Mouse (Mus musculus): Measurements from ENCODE around the gene Mc3r. TPM values are rescaled to one million over a fixed set of nuclear protein-coding genes. Genes with fewer than 3 reads are reported as not detected.

Mc3r gene
- polyA plus RNA-seq, 1 experiment from 2014 or later = not detected

DNA sequence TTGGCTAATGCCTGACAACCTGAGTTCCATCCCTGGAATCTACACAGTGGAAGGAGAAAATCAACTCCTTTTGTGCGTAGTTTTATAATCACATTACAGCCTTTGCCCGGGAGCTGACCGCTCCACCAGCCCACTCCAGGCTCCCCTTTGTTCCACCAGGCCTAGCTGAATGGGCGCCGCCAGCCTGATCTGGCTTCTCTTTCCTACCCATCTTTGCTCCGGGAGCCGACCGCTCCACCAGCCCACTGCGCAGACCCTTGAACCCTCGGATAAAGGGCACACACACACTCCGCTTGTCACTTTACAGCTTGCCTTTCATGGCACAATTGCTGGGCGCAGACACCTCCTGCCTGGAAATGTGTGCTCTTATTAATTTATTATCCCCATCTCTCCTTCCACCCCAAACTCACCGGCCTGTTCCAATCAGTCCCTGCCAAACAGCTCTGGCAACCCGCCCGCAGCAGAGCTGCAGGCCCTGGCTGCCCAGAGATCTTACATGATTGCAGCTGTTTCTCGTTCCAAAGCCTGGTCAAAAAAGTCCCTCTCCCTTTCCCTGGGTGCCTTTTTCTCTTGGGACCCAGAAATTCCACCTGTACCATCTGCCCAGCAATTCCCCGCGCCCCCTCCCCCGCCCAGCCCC is 33.9 kb downstream of the Mc3r start:
- Histone ChIP-seq H3K4me3 (ENCODE audit: low read depth, low read length) (no peak overlapping the region), H3K27me3 (ENCODE audit: control insufficient read depth, insufficient read depth, low read length) (no peaks in the 10 kb centered on the region), H3K9me3 (ENCODE audit: control insufficient read depth, low read length) (no peaks in the 10 kb centered on the region), H3K4me2 (ENCODE audit: low read depth, severe bottlenecking) (no peak overlapping the region), H3K9ac (ENCODE audit: low read length) (no peak overlapping the region), H3K4me1 (ENCODE audit: control insufficient read depth, insufficient read depth, low read length) (no peaks in the 10 kb centered on the region), H3K36me3 (ENCODE audit: control insufficient read depth, insufficient read depth, low read length) (no peaks in the 10 kb centered on the region), H3K27ac (replicated peaks; ENCODE audit: low read depth, low read length) (no peak overlapping the region)
- no peak for DNase-seq (ENCODE audit: low spot score)
- 77% methylated on average over 19 of the region's 19 CpGs for WGBS
- ATAC-seq (ENCODE audit: insufficient number of reproducible peaks, low FRiP score, low TSS enrichment, low read depth) = no peak

DNA sequence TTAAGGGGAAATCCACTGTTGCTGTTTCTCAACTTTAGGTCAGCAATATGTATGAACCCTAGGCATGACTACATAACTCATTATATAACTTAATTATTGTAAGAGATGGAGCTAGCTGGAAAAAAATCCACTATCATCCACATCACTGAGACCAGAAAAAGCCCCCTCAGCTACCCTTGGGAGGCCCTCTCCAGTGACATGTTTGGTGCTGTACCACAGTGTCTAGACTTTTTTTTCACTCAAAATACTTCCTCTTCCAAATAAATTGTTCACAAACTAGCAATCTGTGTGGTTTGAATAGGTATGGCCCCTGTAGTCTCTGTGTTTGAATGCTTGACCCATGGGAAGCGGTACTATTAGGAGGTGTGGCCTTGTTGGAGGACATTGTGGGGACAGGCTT is 39.4 kb downstream of the Mc3r start:
- Histone ChIP-seq H3K9ac (ENCODE audit: low read length) (no peak overlapping the region), H3K4me3 (ENCODE audit: low read depth, low read length) (no peak overlapping the region), H3K36me3 (ENCODE audit: control insufficient read depth, insufficient read depth, low read length) (no peaks in the 10 kb centered on the region), H3K27ac (replicated peaks; ENCODE audit: low read depth, low read length) (no peak overlapping the region), H3K4me1 (ENCODE audit: control insufficient read depth, insufficient read depth, low read length) (no peaks in the 10 kb centered on the region), H3K9me3 (ENCODE audit: control insufficient read depth, low read length) (no peaks in the 10 kb centered on the region), H3K27me3 (ENCODE audit: control insufficient read depth, insufficient read depth, low read length) (no peaks in the 10 kb centered on the region), H3K4me2 (ENCODE audit: low read depth, severe bottlenecking) (no peak overlapping the region)
- ATAC-seq (ENCODE audit: insufficient number of reproducible peaks, low FRiP score, low TSS enrichment, low read depth) (no peak), DNase-seq (ENCODE audit: low spot score) (no peak)
- WGBS = 97% methylated on average over 1 of the region's 1 CpGs

DNA sequence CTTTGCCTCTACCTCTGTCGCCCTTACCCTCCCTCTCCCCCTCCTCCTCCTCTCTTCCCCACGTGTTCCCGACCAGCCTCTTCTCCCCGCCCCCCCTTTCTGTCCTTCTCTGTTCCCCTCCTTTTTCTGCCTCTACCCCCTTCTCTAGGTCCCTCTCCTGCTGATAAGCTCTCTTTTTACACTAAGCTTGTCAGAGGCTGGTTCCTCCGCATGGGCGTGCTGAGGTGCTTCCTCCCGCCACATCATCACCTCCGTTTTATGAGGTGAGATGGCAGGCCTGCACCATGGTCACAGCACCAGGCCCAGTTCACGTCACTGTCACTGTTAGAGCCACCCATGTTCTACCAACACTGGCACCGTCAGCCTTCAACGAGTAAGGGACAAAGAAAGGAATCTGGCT is 40.7 kb downstream of the Mc3r start:
- Histone ChIP-seq H3K27ac (replicated peaks; ENCODE audit: low read depth, low read length) (no peak overlapping the region), H3K4me1 (ENCODE audit: control insufficient read depth, insufficient read depth, low read length) (no peaks in the 10 kb centered on the region), H3K4me2 (ENCODE audit: low read depth, severe bottlenecking) (no peak overlapping the region), H3K9ac (ENCODE audit: low read length) (no peak overlapping the region), H3K9me3 (ENCODE audit: control insufficient read depth, low read length) (no peaks in the 10 kb centered on the region), H3K27me3 (ENCODE audit: control insufficient read depth, insufficient read depth, low read length) (no peaks in the 10 kb centered on the region), H3K4me3 (ENCODE audit: low read depth, low read length) (no peak overlapping the region), H3K36me3 (ENCODE audit: control insufficient read depth, insufficient read depth, low read length) (no peaks in the 10 kb centered on the region)
- ATAC-seq (ENCODE audit: insufficient number of reproducible peaks, low FRiP score, low TSS enrichment, low read depth) = no peak
- WGBS = 28% methylated on average over 10 of the region's 11 CpGs
- DNase-seq (ENCODE audit: low spot score) = no peak

DNA sequence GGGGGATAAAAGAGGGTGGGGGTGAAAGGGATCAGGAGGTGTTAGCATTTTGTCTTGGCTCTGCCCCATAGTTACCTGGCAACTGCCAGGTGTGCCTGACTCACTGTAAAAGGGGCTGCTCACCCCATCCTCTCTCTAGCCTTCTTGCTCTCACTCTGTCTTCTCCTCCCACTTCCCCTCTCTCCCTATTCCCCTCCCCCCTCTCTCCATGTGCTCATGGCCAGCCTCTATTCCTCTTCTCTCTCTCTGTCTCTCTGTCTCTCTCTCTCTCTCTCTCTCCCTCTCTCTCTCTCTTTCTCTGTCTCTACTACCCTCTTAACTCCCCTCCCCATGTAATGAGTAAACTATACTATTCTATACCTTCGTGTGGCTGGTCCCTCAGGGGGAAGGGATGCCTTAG is 41.3 kb downstream of the Mc3r start:
- no peak for ATAC-seq (ENCODE audit: insufficient number of reproducible peaks, low FRiP score, low TSS enrichment, low read depth)

DNA sequence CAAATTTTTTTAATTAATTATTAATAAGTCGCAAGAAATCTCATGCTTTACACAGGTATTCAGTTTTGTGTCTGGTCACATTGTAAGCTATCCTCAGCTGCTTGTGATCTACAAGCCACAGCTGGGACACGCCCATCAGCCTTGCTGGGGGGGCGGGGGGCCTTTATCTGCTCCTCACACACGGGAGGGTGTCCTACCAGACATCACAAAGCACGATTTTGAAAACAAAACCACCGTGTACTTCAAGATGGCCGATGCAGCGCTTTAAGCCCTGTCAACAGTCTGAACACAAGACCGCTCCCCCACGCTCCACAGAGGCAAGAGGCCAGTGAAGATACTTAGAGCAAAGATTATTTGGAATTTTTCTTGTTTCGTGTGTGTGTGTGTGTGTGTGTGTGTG is 42.2 kb downstream of the Mc3r start:
- Histone ChIP-seq H3K4me3 (ENCODE audit: low read depth, low read length) (no peak overlapping the region), H3K27ac (replicated peaks; ENCODE audit: low read depth, low read length) (no peak overlapping the region), H3K9me3 (ENCODE audit: control insufficient read depth, low read length) (no peaks in the 10 kb centered on the region), H3K36me3 (ENCODE audit: control insufficient read depth, insufficient read depth, low read length) (no peaks in the 10 kb centered on the region), H3K9ac (ENCODE audit: low read length) (no peak overlapping the region), H3K27me3 (ENCODE audit: control insufficient read depth, insufficient read depth, low read length) (no peaks in the 10 kb centered on the region), H3K4me2 (ENCODE audit: low read depth, severe bottlenecking) (no peak overlapping the region), H3K4me1 (ENCODE audit: control insufficient read depth, insufficient read depth, low read length) (no peaks in the 10 kb centered on the region)
- WGBS = 91% methylated on average over 11 of the region's 11 CpGs
- ATAC-seq (ENCODE audit: insufficient number of reproducible peaks, low FRiP score, low TSS enrichment, low read depth) (no peak), DNase-seq (ENCODE audit: low spot score) (no peak)

More for the DNA sequence above, 41.3 kb downstream of the Mc3r start:
- Histone ChIP-seq H3K4me3 (ENCODE audit: low read depth, low read length) (no peak overlapping the region), H3K9ac (ENCODE audit: low read length) (no peak overlapping the region), H3K4me2 (ENCODE audit: low read depth, severe bottlenecking) (no peak overlapping the region), H3K9me3 (ENCODE audit: control insufficient read depth, low read length) (no peaks in the 10 kb centered on the region), H3K27me3 (ENCODE audit: control insufficient read depth, insufficient read depth, low read length) (no peaks in the 10 kb centered on the region), H3K27ac (replicated peaks; ENCODE audit: low read depth, low read length) (no peak overlapping the region), H3K36me3 (ENCODE audit: control insufficient read depth, insufficient read depth, low read length) (no peaks in the 10 kb centered on the region), H3K4me1 (ENCODE audit: control insufficient read depth, insufficient read depth, low read length) (no peaks in the 10 kb centered on the region)
- no peak for DNase-seq (ENCODE audit: low spot score)
- 28% methylated on average over 1 of the region's 1 CpGs for WGBS

DNA sequence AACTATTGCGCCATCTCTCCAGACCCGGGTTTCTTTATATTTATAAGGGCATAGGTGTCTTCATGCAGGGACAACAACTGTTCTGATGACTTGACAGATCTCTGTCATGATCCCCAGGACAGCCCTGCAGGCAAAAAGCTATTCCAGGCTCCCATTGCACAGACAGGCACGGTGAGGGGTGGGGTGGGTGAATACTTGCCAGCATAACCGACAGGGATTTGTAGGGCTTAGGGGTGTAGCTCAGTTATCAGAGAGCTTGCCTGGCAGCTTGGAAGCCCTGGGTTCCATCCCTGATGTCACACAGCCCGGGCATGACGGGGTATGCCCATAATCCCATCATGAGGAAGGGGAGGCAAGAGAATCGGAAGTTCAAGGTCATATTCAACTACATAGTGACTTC is 42.7 kb downstream of the Mc3r start:
- no peaks in the 10 kb centered on the region for H3K4me1 ChIP-seq (ENCODE audit: control insufficient read depth, insufficient read depth, low read length)
- H3K27me3 ChIP-seq (ENCODE audit: control insufficient read depth, insufficient read depth, low read length) = no peaks in the 10 kb centered on the region
- 89% methylated on average over 7 of the region's 7 CpGs for WGBS
- H3K27ac ChIP-seq (replicated peaks; ENCODE audit: low read depth, low read length) = no peak overlapping the region
- no peak for ATAC-seq (ENCODE audit: insufficient number of reproducible peaks, low FRiP score, low TSS enrichment, low read depth)
- DNase-seq (ENCODE audit: low spot score) = no peak
- H3K36me3 ChIP-seq (ENCODE audit: control insufficient read depth, insufficient read depth, low read length) = no peaks in the 10 kb centered on the region
- no peaks in the 10 kb centered on the region for H3K9me3 ChIP-seq (ENCODE audit: control insufficient read depth, low read length)
- H3K9ac ChIP-seq (ENCODE audit: low read length) = no peak overlapping the region
- H3K4me2 ChIP-seq (ENCODE audit: low read depth, severe bottlenecking) = no peak overlapping the region
- no peak overlapping the region for H3K4me3 ChIP-seq (ENCODE audit: low read depth, low read length)

DNA sequence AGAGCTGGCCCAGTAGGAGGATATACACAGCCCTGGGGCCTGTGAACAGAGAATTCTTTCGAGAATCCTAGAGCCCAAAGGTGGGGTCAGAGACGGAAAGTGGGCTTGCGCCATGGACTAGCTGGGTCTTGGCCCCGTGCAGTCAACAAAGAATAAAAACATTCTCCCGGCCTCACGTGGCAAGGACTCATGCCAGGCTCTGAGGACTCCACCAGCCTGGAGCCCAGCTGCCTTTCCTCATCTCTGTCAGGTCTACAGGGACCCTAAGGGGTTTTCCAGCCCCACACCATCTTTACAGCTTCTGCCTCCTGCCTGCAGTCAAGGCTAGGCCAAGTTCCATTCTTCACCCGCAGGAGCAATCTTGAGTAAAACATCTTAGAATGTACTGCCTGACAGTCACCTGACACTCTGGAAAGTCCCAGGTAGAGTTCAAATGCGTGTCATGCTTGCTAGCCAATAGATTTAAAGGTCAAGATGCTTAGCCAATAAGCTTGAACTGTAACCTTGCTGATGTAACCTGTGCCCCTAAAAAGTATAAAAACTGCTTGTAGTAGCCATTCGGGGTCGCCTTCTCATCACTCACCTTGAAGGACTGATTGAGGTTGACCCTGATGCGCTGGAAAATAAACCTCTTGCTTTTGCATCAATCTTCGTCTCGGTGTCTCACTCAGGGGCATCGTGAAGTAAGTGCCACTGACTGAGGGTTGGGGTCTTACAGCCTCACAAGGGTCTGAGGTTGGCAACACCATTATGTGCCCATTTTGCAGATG is 43.6 kb downstream of the Mc3r start:
- H3K27me3 ChIP-seq (ENCODE audit: control insufficient read depth, insufficient read depth, low read length) = no peaks in the 10 kb centered on the region
- DNase-seq (ENCODE audit: low spot score) (no peak), ATAC-seq (ENCODE audit: insufficient number of reproducible peaks, low FRiP score, low TSS enrichment, low read depth) (no peak)
- H3K4me1 ChIP-seq (ENCODE audit: control insufficient read depth, insufficient read depth, low read length) = no peaks in the 10 kb centered on the region
- no peak overlapping the region for H3K9ac ChIP-seq (ENCODE audit: low read length)
- H3K4me3 ChIP-seq (ENCODE audit: low read depth, low read length) = no peak overlapping the region
- 90% methylated on average over 14 of the region's 14 CpGs for WGBS
- no peak overlapping the region for H3K27ac ChIP-seq (replicated peaks; ENCODE audit: low read depth, low read length)
- H3K9me3 ChIP-seq (ENCODE audit: control insufficient read depth, low read length) = no peaks in the 10 kb centered on the region
- no peak overlapping the region for H3K4me2 ChIP-seq (ENCODE audit: low read depth, severe bottlenecking)
- no peaks in the 10 kb centered on the region for H3K36me3 ChIP-seq (ENCODE audit: control insufficient read depth, insufficient read depth, low read length)

DNA sequence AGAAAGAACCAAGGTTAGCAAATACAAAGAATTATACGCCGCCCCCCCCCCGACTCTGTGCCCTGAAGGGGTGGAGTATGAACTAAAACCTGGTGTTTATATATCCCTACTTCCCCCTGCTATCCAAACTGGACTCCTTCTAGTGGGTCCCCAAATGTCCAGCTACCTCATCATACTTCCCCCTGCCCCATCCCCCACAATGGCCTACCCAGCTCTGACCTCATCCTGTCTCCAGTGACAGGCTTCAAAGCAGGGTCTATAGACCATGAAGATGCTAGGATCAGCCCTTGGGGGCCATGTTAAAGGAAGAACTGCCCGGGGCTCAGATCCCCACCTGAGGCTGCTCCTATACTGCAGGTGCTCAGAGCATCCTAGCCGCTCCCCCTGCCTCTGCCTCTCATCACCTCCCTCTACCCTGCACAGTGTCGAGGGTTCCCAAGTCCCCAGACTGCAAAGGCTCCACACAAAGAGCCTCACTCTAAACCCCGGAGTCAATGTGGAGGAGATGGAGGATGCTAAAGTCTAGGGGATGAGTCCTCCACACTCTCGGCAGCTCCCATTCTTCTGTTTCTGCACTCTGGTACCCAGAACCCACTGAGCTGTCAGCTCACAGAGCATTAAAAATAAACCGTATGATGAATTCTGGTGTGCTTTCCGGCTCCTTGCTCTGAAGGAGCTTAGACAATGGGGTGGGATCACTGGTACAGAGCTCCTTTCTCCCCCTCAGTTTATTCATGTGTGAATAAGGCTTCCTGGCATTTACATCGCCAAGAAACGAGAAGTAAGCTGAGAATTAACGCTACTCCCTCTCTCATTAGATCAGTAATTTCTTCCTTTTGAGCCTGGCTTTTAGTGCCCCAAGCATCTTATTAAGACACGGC is 44.5 kb downstream of the Mc3r start:
- WGBS = 78% methylated on average over 14 of the region's 14 CpGs
- ATAC-seq (ENCODE audit: insufficient number of reproducible peaks, low FRiP score, low TSS enrichment, low read depth) (no peak), DNase-seq (ENCODE audit: low spot score) (no peak)
- no peak overlapping the region for H3K4me2 ChIP-seq (ENCODE audit: low read depth, severe bottlenecking)
- H3K4me1 ChIP-seq (ENCODE audit: control insufficient read depth, insufficient read depth, low read length) = no peaks in the 10 kb centered on the region
- H3K36me3 ChIP-seq (ENCODE audit: control insufficient read depth, insufficient read depth, low read length) = no peaks in the 10 kb centered on the region
- no peak overlapping the region for H3K27ac ChIP-seq (replicated peaks; ENCODE audit: low read depth, low read length)
- H3K9me3 ChIP-seq (ENCODE audit: control insufficient read depth, low read length) = no peaks in the 10 kb centered on the region
- H3K4me3 ChIP-seq (ENCODE audit: low read depth, low read length) = no peak overlapping the region
- H3K27me3 ChIP-seq (ENCODE audit: control insufficient read depth, insufficient read depth, low read length) = no peaks in the 10 kb centered on the region
- H3K9ac ChIP-seq (ENCODE audit: low read length) = no peak overlapping the region
